10 mouse cellular contexts compared by ENCODE assay signal in the genomic region with DNA sequence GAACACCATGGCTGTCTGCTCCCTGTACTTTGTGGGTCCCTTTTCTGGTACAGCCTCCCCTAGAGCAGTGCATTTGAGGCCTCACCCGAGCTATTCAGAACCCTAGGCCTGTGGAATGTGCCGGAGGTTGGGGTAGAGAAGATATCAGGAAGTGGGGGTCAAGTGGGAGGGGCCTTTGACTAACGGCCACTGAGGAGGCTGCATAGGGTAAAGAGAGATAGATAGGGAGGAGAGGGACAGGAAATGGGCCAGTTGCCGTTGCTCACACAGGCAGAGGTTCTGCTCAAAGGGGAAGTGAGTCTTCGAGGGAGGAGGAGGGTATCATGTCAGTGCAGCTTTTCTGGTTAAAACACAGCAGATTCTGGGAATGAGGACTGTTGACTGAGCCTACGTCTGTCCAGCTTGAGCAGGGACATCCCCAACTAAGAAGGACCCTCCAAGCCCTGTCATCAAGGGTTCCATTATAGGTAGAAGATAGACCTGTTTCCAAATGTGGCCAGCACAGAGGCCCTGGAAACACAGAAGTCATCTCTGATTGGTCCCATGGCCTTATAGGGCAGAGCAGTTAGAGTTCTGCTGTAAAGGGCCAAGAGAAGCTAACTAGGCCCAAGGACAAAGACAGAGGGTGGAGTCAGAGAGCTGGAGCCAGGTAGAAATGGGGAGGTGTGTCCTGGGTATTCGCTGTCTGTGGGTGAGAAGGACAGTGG. TPM values are rescaled to one million over a fixed set of nuclear protein-coding genes. Genes with fewer than 3 reads are reported as not detected.
A peak's percentile ranks its signal among the peaks of the same experiment; 100 is the strongest.
DNase-seq lines count a peak whose midpoint lies in the region; ATAC-seq and TF ChIP-seq lines count a peak whose summit lies in the region.
"Had no signal": no experiment of that assay in that cellular context is flagged by ENCODE, and none has a peak within 500 bp of the region (broad histone marks: within the 10 kb centered on the region; RNA-seq: fewer than 3 reads in every experiment).

No protein-coding gene starts in this region.

- DNase-seq in kidney, adult 2 months, result peak; percentile 56
- DNase-seq in heart, postnatal 0 days (ENCODE audit: low spot score), result no peak
- DNase-seq in lung, postnatal 4 days, result peak; percentile 44 to 55
- peak; percentile 55 to 60 for DNase-seq in thymus, postnatal 10 days (ENCODE audit: low spot score in 2 of 2)
- no peak for DNase-seq in cerebellum, postnatal 4 days (ENCODE audit: low spot score in 2 of 2)
- no peak for DNase-seq in adrenal gland, adult 2 months
- DNase-seq in forebrain, embryonic 14.5 days (ENCODE audit: low spot score), result no peak
- DNase-seq: cerebellum, adult 9-10 months; lung, embryonic 14.5 days had no signal

- H3K9ac ChIP-seq in kidney, embryonic 15.5 days, result no peak overlapping the region
- H3K9ac ChIP-seq in heart, postnatal 0 days (replicated peaks; ENCODE audit: low read depth, low read length), result no peak overlapping the region
- no peak overlapping the region for H3K9ac ChIP-seq in forebrain, embryonic 14.5 days (ENCODE audit: low read length)
- H3K9ac ChIP-seq: lung, embryonic 14.5 days had no signal

- no peaks in the 10 kb centered on the region for H3K9me3 ChIP-seq in kidney, embryonic 15.5 days (replicated peaks)
- H3K9me3 ChIP-seq in heart, postnatal 0 days (replicated peaks; ENCODE audit: control insufficient read depth, low read length), result no peaks in the 10 kb centered on the region
- H3K9me3 ChIP-seq in forebrain, embryonic 14.5 days (replicated peaks; ENCODE audit: control insufficient read depth, low read length), result no peaks in the 10 kb centered on the region

- H3K27me3 ChIP-seq in kidney, adult 2 months (replicated peaks; ENCODE audit: control insufficient read depth, insufficient read depth, low read length), result no peaks in the 10 kb centered on the region
- H3K27me3 ChIP-seq in kidney, embryonic 15.5 days, result peaks cover 28% of the 10 kb centered on the region
- H3K27me3 ChIP-seq in heart, postnatal 0 days (ENCODE audit: control insufficient read depth, insufficient read depth, low read length), result no peaks in the 10 kb centered on the region
- peaks cover 31% of the 10 kb centered on the region for H3K27me3 ChIP-seq in forebrain, embryonic 14.5 days (replicated peaks; ENCODE audit: control insufficient read depth, insufficient read depth, low read length)

- TF ChIP-seq POLR2A in kidney, adult 2 months (IDR thresholded peaks at IDR 0.05; ENCODE audit: low read depth, low read length), result no peak

- 65% methylated on average over 7 of the region's 7 CpGs for WGBS in kidney, adult 2 months
- 59% methylated on average over 7 of the region's 7 CpGs for WGBS in kidney, embryonic 15.5 days
- WGBS in heart, postnatal 0 days, result 46% methylated on average over 7 of the region's 7 CpGs
- WGBS in forebrain, embryonic 14.5 days, result 77% methylated on average over 7 of the region's 7 CpGs

- TF ChIP-seq CTCF in kidney, adult 2 months (conservative IDR thresholded peaks at IDR 0.05; ENCODE audit: insufficient read depth, insufficient read length, low read depth, low read length), result no peak
- TF ChIP-seq CTCF in heart, postnatal 0 days (IDR thresholded peaks at IDR 0.05; ENCODE audit: low read depth), result no peak

- no peak overlapping the region for H3K4me2 ChIP-seq in kidney, embryonic 15.5 days
- no peak overlapping the region for H3K4me2 ChIP-seq in heart, postnatal 0 days (ENCODE audit: low read depth, low read length)
- no peak overlapping the region for H3K4me2 ChIP-seq in forebrain, embryonic 14.5 days (ENCODE audit: low read length)
- H3K4me2 ChIP-seq: lung, embryonic 14.5 days had no signal

- peak overlapping the region; percentile 32; the same call in 1 of the 2 replicates for H3K27ac ChIP-seq in kidney, adult 2 months (ENCODE audit: insufficient read depth, low read depth, low read length)
- no peak overlapping the region for H3K27ac ChIP-seq in kidney, embryonic 15.5 days
- peak overlapping the region; percentile 5; the same call in 1 of the 2 replicates for H3K27ac ChIP-seq in heart, postnatal 0 days (ENCODE audit: low read depth)
- H3K27ac ChIP-seq in forebrain, embryonic 14.5 days (ENCODE audit: low read depth, low read length), result no peak overlapping the region

- H3K4me1 ChIP-seq in kidney, adult 2 months (ENCODE audit: control insufficient read depth, insufficient read depth, low read length), result peaks cover 12% of the 10 kb centered on the region; the same call in 1 of the 2 replicates
- peaks cover 52% of the 10 kb centered on the region for H3K4me1 ChIP-seq in kidney, embryonic 15.5 days
- peaks cover 9% of the 10 kb centered on the region; the same call in 1 of the 2 replicates for H3K4me1 ChIP-seq in heart, postnatal 0 days (ENCODE audit: control insufficient read depth, insufficient read depth)
- peaks cover 13% of the 10 kb centered on the region for H3K4me1 ChIP-seq in forebrain, embryonic 14.5 days (ENCODE audit: control insufficient read depth, insufficient read depth, low read length)

- H3K4me3 ChIP-seq in kidney, adult 2 months (ENCODE audit: insufficient read depth, low read depth, low read length), result no peak overlapping the region
- no peak overlapping the region for H3K4me3 ChIP-seq in kidney, embryonic 15.5 days (replicated peaks)
- H3K4me3 ChIP-seq in heart, postnatal 0 days (ENCODE audit: low read depth, low read length), result no peak overlapping the region
- no peak overlapping the region for H3K4me3 ChIP-seq in forebrain, embryonic 14.5 days (ENCODE audit: low read depth, low read length)

- ATAC-seq in kidney, embryonic 15.5 days (replicated peaks; ENCODE audit: low FRiP score), result no peak
- no peak for ATAC-seq in heart, postnatal 0 days (ENCODE audit: insufficient read depth, low read depth)
- ATAC-seq in forebrain, embryonic 14.5 days, result no peak

- TF ChIP-seq EP300 in heart, postnatal 0 days (IDR thresholded peaks at IDR 0.05; ENCODE audit: low read depth), result no peak

- H3K36me3 ChIP-seq in kidney, adult 2 months (ENCODE audit: control insufficient read depth, insufficient read depth, low read length), result no peaks in the 10 kb centered on the region
- H3K36me3 ChIP-seq in kidney, embryonic 15.5 days, result no peaks in the 10 kb centered on the region
- H3K36me3 ChIP-seq in heart, postnatal 0 days (replicated peaks; ENCODE audit: control insufficient read depth, insufficient read depth, low read length), result no peaks in the 10 kb centered on the region
- H3K36me3 ChIP-seq in forebrain, embryonic 14.5 days (ENCODE audit: control insufficient read depth, insufficient read depth, low read length), result 0 out of 2 replicates have a peak, but pooled peaks cover 3% of the 10 kb centered on the region

RNA-seq across cellular contexts. Expression of gene B9d2, which starts 3.0 kb away (rescaled TPM):
- polyA plus RNA-seq in kidney, adult 2 months (2012; rRNA removed), result 63.1 and 70.4 TPM in 2 replicates
- 28.4 and 32.3 TPM in 2 replicates for polyA plus RNA-seq in kidney, embryonic 15.5 days (2015; fragmentation: Nextera tagmentation; extraction: Ambion mirVana)
- total RNA-seq in heart, postnatal 0 days (2014; rRNA removed; ENCODE audit: low replicate concordance), result 5.0 and 11.4 TPM in 2 replicates
- polyA plus RNA-seq in heart, postnatal 0 days (2015; fragmentation: Nextera tagmentation; extraction: Ambion mirVana), result 26.5 and 26.7 TPM in 2 replicates
- 10 to 100 TPM; 12.2 to 26.4 TPM for total RNA-seq in adrenal gland, adult 2 months (2021)
- polyA plus RNA-seq in adrenal gland, adult 2 months (2012; rRNA removed), result 69.9 and 83.0 TPM in 2 replicates
- 44.3 and 57.6 TPM in 2 replicates for polyA plus RNA-seq in forebrain, embryonic 14.5 days (2014; fragmentation: Nextera tagmentation; extraction: Ambion mirVana)

RNA-seq across cellular contexts. Expression of gene Tgfb1, which starts 3.2 kb away (rescaled TPM):
- polyA plus RNA-seq in kidney, adult 2 months (2012; rRNA removed), result 18.9 and 24.5 TPM in 2 replicates
- 3.0 and 3.1 TPM in 2 replicates for polyA plus RNA-seq in kidney, embryonic 15.5 days (2015; fragmentation: Nextera tagmentation; extraction: Ambion mirVana)
- 10.4 and 10.7 TPM in 2 replicates for total RNA-seq in heart, postnatal 0 days (2014; rRNA removed; ENCODE audit: low replicate concordance)
- 2.6 TPM in 2 replicates for polyA plus RNA-seq in heart, postnatal 0 days (2015; fragmentation: Nextera tagmentation; extraction: Ambion mirVana)
- 10 to 100 TPM; 30.2 to 36.6 TPM for total RNA-seq in adrenal gland, adult 2 months (2021)
- 50.8 and 57.6 TPM in 2 replicates for polyA plus RNA-seq in adrenal gland, adult 2 months (2012; rRNA removed)
- 0.61 and 0.83 TPM in 2 replicates for polyA plus RNA-seq in forebrain, embryonic 14.5 days (2014; fragmentation: Nextera tagmentation; extraction: Ambion mirVana)

RNA-seq across cellular contexts. Expression of gene Tmem91, which starts 8.7 kb away (rescaled TPM):
- 0.27 and 0.48 TPM in 2 replicates for polyA plus RNA-seq in kidney, adult 2 months (2012; rRNA removed)
- 2.4 and 2.8 TPM in 2 replicates for polyA plus RNA-seq in kidney, embryonic 15.5 days (2015; fragmentation: Nextera tagmentation; extraction: Ambion mirVana)
- total RNA-seq in heart, postnatal 0 days (2014; rRNA removed; ENCODE audit: low replicate concordance), result not detected in 2 replicates
- 0.77 and 1.2 TPM in 2 replicates for polyA plus RNA-seq in heart, postnatal 0 days (2015; fragmentation: Nextera tagmentation; extraction: Ambion mirVana)
- total RNA-seq in adrenal gland, adult 2 months (2021), result under 1 TPM in 1 of 2 experiments, not detected in 1; 0.37 TPM
- polyA plus RNA-seq in adrenal gland, adult 2 months (2012; rRNA removed), result 0.67 and 1.1 TPM in 2 replicates
- 11.1 and 16.4 TPM in 2 replicates for polyA plus RNA-seq in forebrain, embryonic 14.5 days (2014; fragmentation: Nextera tagmentation; extraction: Ambion mirVana)

RNA-seq across cellular contexts. Expression of gene Exosc5, which starts 24.7 kb away (rescaled TPM):
- polyA plus RNA-seq in kidney, adult 2 months (2012; rRNA removed), result 64.9 and 70.1 TPM in 2 replicates
- polyA plus RNA-seq in kidney, embryonic 15.5 days (2015; fragmentation: Nextera tagmentation; extraction: Ambion mirVana), result 81.2 and 87.5 TPM in 2 replicates
- 20.1 and 20.3 TPM in 2 replicates for total RNA-seq in heart, postnatal 0 days (2014; rRNA removed; ENCODE audit: low replicate concordance)
- 27.7 and 28.2 TPM in 2 replicates for polyA plus RNA-seq in heart, postnatal 0 days (2015; fragmentation: Nextera tagmentation; extraction: Ambion mirVana)
- 10 to 100 TPM; 42.5 to 44.0 TPM for total RNA-seq in adrenal gland, adult 2 months (2021)
- 121 and 124 TPM in 2 replicates for polyA plus RNA-seq in adrenal gland, adult 2 months (2012; rRNA removed)
- polyA plus RNA-seq in forebrain, embryonic 14.5 days (2014; fragmentation: Nextera tagmentation; extraction: Ambion mirVana), result 49.4 and 53.9 TPM in 2 replicates

RNA-seq across cellular contexts. Expression of gene Bckdha, which starts 24.8 kb away (rescaled TPM):
- polyA plus RNA-seq in kidney, adult 2 months (2012; rRNA removed), result 675 and 763 TPM in 2 replicates
- 65.2 and 70.1 TPM in 2 replicates for polyA plus RNA-seq in kidney, embryonic 15.5 days (2015; fragmentation: Nextera tagmentation; extraction: Ambion mirVana)
- 146 and 154 TPM in 2 replicates for total RNA-seq in heart, postnatal 0 days (2014; rRNA removed; ENCODE audit: low replicate concordance)
- 89.5 and 100 TPM in 2 replicates for polyA plus RNA-seq in heart, postnatal 0 days (2015; fragmentation: Nextera tagmentation; extraction: Ambion mirVana)
- 100 to 1,000 TPM; 207 to 217 TPM for total RNA-seq in adrenal gland, adult 2 months (2021)
- polyA plus RNA-seq in adrenal gland, adult 2 months (2012; rRNA removed), result 626 and 697 TPM in 2 replicates
- 65.1 and 69.7 TPM in 2 replicates for polyA plus RNA-seq in forebrain, embryonic 14.5 days (2014; fragmentation: Nextera tagmentation; extraction: Ambion mirVana)

Comparison
In these comparisons a context has a peak if more than half of its experiments do, and no peak if none do; other contexts are left out.
1. H3K27ac ChIP-seq: peak in kidney, adult 2 months (single experiment) and heart, postnatal 0 days (single experiment); none in kidney, embryonic 15.5 days (single experiment) and forebrain, embryonic 14.5 days (single experiment).
2. DNase-seq: peak in kidney, adult 2 months (single experiment), lung, postnatal 4 days (2 of 2) and thymus, postnatal 10 days (2 of 2); none in heart, postnatal 0 days (single experiment), cerebellum, postnatal 4 days (0 of 2), adrenal gland, adult 2 months (single experiment) and forebrain, embryonic 14.5 days (single experiment).